Comparison of ENCODE assay signal across 8 mouse cellular contexts in genomic region chr1:138840440-138841305, GRCm38 (mm10). TPM values are rescaled to one million over a fixed set of nuclear protein-coding genes. Genes with fewer than 3 reads are reported as not detected.
A peak's percentile ranks its signal among the peaks of the same experiment; 100 is the strongest.
DNase-seq lines count a peak whose midpoint lies in the region; ATAC-seq and TF ChIP-seq lines count a peak whose summit lies in the region.

No protein-coding gene starts in this region.

- no peak for ATAC-seq in midbrain, embryonic 11.5 days (ENCODE audit: low FRiP score)
- no peak for ATAC-seq in frontal cortex, adult (ENCODE audit: low TSS enrichment)

- peaks cover 12% of the 10 kb centered on the region for H3K4me1 ChIP-seq in testis, adult 2 months (ENCODE audit: control insufficient read depth, insufficient read depth, low read length)
- peaks cover 11% of the 10 kb centered on the region for H3K4me1 ChIP-seq in midbrain, embryonic 11.5 days (ENCODE audit: control insufficient read depth, insufficient read depth, low read length)

- no peak for TF ChIP-seq CTCF in testis, adult 2 months (IDR thresholded peaks at IDR 0.05; ENCODE audit: control insufficient read depth, insufficient read depth, insufficient replicate concordance, low read depth, low read length)

- H3K27me3 ChIP-seq in testis, adult 2 months (ENCODE audit: control insufficient read depth, insufficient read depth, low read length) = peaks cover 11% of the 10 kb centered on the region
- peaks cover 77% of the 10 kb centered on the region for H3K27me3 ChIP-seq in midbrain, embryonic 11.5 days (ENCODE audit: control insufficient read depth, insufficient read depth, low read length)

- DNase-seq in embryo, embryonic 10 days (ENCODE audit: low spot score) = peak; percentile 48
- DNase-seq in embryo, embryonic 11 days = no peak
- no peak for DNase-seq in testis, postnatal 14 days (ENCODE audit: low spot score)
- DNase-seq in midbrain, embryonic 11.5 days (ENCODE audit: low spot score, missing footprints) = peak; percentile 97
- DNase-seq in Muller cell, postnatal 12 days (ENCODE audit: inconsistent ontology term) = no peak
- DNase-seq in frontal cortex, postnatal 25 days (ENCODE audit: low spot score in 2 of 2) = no peak

- peak overlapping the region; percentile 50 for H3K4me2 ChIP-seq in midbrain, embryonic 11.5 days

- peak overlapping the region; percentile 74 for H3K9ac ChIP-seq in midbrain, embryonic 11.5 days (ENCODE audit: low read length)

- no peaks in the 10 kb centered on the region for H3K9me3 ChIP-seq in midbrain, embryonic 11.5 days (ENCODE audit: control insufficient read depth, low read length)

- no peak for TF ChIP-seq POLR2A in testis, adult 2 months (IDR thresholded peaks at IDR 0.05; ENCODE audit: control insufficient read depth, low read depth, low read length)

- H3K4me3 ChIP-seq in testis, adult 2 months (ENCODE audit: control insufficient read depth, low read depth, low read length) = peak overlapping the region; percentile 68; the same call in 1 of the 2 replicates
- H3K4me3 ChIP-seq in midbrain, embryonic 11.5 days (ENCODE audit: low read depth, low read length) = peak overlapping the region; percentile 42

- no peak overlapping the region for H3K27ac ChIP-seq in testis, adult 2 months (ENCODE audit: control insufficient read depth, insufficient read depth, low read depth, low read length)
- peak overlapping the region; percentile 70 for H3K27ac ChIP-seq in midbrain, embryonic 11.5 days (ENCODE audit: low read depth, low read length)

- 3% methylated on average over 25 of the region's 25 CpGs for WGBS in midbrain, embryonic 11.5 days

- no peaks in the 10 kb centered on the region for H3K36me3 ChIP-seq in testis, adult 2 months (ENCODE audit: control insufficient read depth, insufficient read depth, low read length)
- H3K36me3 ChIP-seq in midbrain, embryonic 11.5 days (ENCODE audit: control insufficient read depth, insufficient read depth, low read length) = no peaks in the 10 kb centered on the region

RNA-seq across cellular contexts. Expression of gene Lhx9, which starts 7.7 kb away (rescaled TPM):
- polyA plus RNA-seq in testis, adult 2 months (2012; rRNA removed) = 0.36 and 0.52 TPM in 2 replicates
- polyA plus RNA-seq in midbrain, embryonic 11.5 days (2014; fragmentation: Nextera tagmentation; extraction: Ambion mirVana) = 43.4 and 48.9 TPM in 2 replicates

RNA-seq across cellular contexts. Expression of gene 2310009B15Rik, which starts 16.0 kb away (rescaled TPM):
- 9.3 and 12.1 TPM in 2 replicates for polyA plus RNA-seq in testis, adult 2 months (2012; rRNA removed)
- 57.0 and 63.0 TPM in 2 replicates for polyA plus RNA-seq in midbrain, embryonic 11.5 days (2014; fragmentation: Nextera tagmentation; extraction: Ambion mirVana)

Comparison
In these comparisons a context has a peak if more than half of its experiments do, and no peak if none do; other contexts are left out.
1. DNase-seq: peak in embryo, embryonic 10 days (single experiment) and midbrain, embryonic 11.5 days (single experiment); none in embryo, embryonic 11 days (single experiment), testis, postnatal 14 days (single experiment), Muller cell, postnatal 12 days (single experiment) and frontal cortex, postnatal 25 days (0 of 2).
2. RNA of gene Lhx9, which starts 7.7 kb away (polyA plus RNA-seq): 43.4 to 48.9 TPM in midbrain, embryonic 11.5 days; 0.36 to 0.52 TPM in testis, adult 2 months; every median in the first group is over 10 times any median in the second.